Mouse (Mus musculus) megakaryocyte-erythroid progenitor cell, adult 5-6 weeks (primary cell): ENCODE results near the gene Ppp1r3g. TPM values are rescaled to one million over a fixed set of nuclear protein-coding genes. Genes with fewer than 3 reads are reported as not detected.

Experiments used
- ATAC-seq: replicated peaks from 2 replicates; pipeline ENCODE4 v1.8.0; 2016; ENCODE audit warnings: mild to moderate bottlenecking, inconsistent platforms; ENCODE audit not compliant: severe bottlenecking, poor library complexity, low FRiP score, low TSS enrichment
- total RNA-seq, 2 experiments: library from RNA; stranded (forward) in 1 of 2; stranded (reverse) in 1 of 2; fragments of 200-1000, 215-1000 nt in 1 of 2; fragments of >200 nt in 1 of 2; fragmentation: Nextera tagmentation in 1 of 2; gene quantifications; 2 replicates each; pipeline ENCODE4 v1.2.3; 2014 to 2017

Ppp1r3g gene
- total RNA-seq (2014; fragmentation: Nextera tagmentation) (not detected in 2 replicates), total RNA-seq (2017) (not detected in 2 replicates)

DNA sequence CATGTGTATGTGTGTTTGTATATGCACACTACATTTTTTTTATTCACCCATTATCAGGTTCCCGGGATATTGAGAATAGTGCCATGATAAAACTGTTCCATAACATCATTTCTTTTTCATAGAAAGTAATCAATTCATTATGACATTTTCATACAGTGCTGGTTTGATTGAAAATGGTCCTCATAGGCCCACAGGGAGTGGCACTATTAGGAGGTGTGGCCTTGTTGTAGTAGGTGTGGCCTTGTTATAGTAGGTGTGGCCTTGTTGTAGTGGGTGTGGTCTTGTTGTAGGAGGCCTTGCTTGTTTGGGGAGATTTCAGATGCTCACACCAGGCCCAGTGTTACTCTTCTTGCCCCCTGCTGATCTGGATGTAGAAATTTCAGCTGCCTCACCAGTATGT lies at the start of gene Ppp1r3g:
Gene Ppp1r3g (plus strand): TSS at position 301 of the 400 bp plus-strand sequence.
- ATAC-seq: no peak

DNA sequence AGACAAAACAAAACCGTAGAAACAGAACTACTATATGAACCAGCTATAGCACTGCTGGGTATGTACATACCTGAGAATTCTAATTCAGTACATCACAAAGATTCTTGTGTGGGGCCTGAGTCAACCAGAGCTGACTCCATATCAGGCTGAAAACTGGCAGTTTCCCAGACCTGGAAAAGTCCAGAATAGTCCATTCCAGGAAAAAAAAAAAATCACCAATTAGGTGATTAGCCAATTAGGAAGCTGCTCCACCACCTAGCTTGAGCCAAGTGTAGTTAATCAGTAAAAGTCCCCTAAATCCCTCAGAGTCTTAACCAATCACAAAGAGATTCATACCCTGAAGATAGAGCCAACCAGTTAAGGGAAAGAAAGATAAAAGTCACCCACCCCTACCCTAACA lies 47.2 kb upstream of the Ppp1r3g start:
- no peak for ATAC-seq

DNA sequence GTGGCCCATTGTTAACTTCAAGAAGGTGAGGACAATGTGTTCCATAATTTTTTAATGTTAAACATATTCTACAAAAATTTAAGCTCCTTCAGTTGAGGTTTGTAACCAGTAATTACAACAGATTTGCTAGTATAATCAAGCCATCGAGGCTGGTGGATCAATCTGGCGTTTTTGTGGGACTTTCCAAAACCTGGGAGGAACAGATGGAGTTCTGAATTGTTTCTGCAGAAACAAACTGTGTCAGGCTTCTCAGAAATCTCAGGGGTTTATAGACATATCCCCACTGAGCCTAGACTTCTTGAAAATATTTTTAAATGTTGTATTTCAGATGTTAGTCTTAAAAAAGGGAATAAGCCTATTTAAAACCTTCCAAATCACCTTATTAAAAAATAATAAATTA lies 20.6 kb upstream of the Ppp1r3g start:
- no peak for ATAC-seq

DNA sequence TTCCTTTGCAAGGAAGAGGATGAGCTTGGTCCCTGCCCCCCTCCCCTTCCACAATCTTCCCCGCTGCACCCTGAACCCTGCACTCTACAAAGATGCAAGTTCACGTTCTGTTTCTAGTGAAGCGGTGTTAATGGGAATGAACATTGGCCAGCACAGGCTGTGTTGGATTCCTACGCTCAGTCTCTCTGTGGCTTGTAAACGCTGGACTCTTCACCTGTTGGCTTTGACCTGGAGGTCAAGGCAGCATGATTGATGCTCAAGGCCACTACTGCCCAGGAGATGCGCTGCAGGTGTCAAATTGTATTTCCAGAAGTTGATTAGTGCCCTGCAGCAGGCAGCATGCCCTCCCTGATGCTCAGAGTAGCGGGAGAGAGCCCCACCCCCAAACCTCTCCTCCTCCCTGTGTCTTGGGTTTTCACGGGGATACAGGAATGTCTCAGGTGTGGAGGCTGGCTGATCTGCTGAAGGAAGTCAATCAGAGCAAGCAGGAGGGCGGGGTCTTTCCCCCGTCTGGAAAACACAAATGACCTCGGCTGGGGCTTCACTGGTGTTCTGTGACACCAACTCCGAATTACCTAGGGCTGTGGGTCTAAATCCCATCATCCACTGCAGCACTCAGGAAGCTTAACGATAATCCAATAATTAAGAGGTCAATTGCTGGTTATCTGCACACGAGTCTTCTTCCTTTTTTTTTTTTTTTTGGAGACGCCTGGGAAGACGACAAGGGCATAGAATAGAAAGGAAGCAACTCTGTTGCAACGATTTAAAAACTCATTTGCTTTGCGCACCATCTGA lies 18.6 kb upstream of the Ppp1r3g start:
- ATAC-seq: no peak

DNA sequence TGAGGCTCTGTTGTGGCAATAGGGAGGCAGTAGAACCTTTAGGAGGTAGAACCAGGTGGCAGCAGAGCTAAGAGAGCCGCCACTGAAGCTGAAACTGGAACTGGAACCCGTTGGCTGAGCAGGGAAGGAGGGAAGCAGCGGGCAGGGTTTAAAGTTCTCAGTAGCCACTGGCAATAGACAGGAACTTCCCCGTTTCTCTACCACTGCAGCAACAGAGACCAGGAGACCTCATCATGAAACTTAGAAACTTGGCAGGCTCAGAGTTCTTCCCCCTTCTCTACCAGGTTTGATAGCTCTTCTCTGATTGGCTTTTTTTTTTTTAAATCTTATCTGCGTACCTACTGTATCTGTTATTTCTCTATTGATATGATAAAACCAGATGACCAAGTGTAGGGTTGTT lies 17.7 kb upstream of the Ppp1r3g start:
- ATAC-seq: no peak

DNA sequence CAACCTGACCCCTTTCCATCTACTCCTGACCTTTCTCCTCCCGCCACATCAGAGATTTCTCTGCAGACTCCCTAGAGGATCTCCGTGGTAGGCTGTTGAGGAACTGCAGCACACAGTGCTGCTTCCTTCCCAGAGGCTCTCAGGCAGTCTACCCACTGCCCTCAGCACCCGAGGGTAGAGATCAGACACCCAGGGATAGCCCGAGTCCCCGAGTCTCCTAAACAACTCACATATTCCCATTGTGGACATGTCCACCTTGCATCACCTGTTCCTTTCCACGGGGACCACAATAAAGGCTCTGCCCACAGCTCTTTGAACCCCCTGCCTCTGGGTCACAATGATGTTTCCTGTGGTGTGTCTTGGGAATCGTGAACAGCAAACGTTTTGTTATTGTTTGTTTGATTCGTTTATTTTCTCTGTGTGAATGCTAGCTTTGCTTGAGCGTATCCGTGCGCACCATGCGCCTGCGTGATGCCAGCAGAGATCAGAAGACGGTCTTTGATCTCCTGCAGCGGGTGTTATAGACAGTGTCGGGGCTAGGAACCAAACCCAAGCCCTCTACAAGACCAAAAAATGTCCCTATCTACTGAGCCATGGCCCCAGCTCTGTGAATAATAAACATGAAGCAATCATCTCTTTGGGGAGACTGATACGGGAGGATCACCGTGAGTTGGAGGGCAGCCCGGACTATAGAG lies 11.8 kb upstream of the Ppp1r3g start:
- 0 out of 2 replicates have a peak, but pooled peaks have one; percentile 7 for ATAC-seq

DNA sequence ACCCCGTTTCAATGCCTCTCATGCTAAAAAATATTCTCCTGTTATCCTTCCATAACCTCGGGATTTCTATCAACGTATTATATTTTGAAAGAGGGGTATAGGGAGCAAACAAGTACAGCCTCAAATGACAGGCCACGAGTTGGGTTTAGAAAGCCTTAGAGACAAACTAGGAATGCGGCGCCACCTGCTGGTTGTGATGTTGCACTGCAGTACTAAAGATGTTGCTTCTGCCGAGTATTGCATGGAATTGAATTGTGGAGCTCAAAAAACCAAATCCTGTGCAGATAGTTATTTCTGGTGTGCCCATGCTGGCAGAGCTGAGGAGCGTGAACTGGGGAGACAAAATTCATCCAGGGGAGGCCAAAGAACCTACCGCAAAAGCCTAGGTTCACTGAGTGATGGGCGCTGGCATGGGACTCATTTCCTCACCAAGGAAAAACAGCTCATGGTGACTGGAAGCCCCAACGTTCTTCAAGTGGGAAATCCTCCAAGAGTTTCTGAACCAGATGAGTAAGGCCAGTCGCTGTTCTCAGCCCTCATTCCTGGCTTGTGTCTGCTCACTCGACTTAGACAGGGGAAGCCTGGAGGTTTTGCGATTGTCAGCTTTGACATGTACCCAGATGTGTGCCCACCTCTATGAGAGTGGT lies 11.2 kb upstream of the Ppp1r3g start:
- ATAC-seq: 0 out of 2 replicates have a peak, but pooled peaks have one; percentile 59

DNA sequence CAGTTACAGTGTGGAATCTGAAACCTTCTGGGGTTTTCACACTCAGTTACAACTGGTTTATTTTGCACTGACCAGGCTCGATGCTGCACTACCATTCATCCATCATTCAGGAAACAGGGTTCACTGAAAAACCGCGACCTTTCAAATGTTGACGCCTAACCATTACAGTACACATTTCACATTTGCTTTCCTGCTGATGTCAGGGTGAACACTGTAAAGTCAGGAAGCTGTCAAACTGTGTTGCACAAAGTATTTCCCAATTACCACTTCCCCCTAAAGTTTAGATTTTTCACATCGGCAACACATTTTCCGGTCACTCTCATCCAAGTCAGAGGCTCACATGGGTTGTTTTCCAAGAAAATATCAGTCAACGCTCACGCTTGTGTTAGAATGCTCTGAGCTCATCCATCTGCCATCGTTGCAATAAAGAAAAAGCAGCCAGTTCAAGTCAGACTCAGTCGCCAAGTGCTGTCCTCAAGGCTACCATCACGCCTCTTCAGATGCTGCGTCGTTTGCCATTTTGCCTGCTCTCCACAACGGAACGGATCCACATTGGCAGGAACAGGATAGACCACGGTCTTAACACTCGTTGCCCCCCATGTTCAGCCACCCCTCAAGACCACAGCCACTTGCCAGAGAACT lies 8.7 kb upstream of the Ppp1r3g start:
- no peak for ATAC-seq

DNA sequence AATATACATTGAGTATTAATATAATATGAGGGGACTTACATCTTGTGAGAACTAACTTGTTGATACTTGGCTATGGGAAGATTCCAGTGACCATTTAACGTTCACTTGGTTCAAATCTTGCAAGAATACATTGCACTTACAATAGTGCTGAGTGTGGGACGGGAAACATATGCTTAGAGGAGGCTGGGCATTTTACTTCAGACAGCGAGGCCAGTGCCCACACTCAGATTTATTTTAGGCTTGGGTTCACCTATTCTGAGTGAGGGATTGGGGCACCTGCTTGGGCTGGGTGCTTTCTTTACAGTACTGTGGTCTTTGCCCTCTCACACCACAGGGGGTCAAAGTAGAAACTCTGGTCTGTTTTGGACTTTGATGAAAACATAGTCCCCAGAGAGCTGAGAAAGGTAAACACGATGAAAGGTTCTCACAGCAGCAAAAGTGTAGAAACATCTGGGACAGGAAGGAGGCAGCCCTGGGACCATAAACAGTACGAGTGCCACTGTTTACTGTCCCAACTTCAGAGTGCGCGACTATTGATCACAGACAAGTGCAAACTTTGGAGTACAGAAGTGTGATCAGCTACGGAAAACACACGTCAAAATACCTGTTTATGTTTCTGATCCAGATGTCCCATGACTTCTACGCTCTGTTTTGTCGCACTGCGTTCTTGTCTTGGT lies 890 bp downstream of the Ppp1r3g start:
- ATAC-seq: no peak

DNA sequence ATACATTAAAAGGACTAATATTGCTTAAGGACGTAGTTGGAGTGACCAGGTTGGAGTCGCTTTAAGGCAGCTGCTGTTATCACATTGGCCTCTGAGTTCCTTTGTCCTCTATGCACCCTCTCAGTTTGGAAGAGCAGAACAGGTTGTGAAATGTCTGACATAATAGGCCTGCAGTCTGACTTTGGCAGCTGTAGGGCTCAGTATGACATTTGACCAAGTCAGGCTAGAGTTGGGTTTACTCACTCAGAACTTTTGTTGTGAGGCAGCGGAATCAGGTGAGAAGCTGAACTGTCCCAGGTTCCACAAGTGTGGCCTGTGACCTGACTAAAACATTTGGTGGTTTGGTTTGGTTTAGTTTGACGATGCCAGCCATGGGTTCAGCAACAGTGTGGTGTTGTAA lies 4.9 kb downstream of the Ppp1r3g start:
- no peak for ATAC-seq

DNA sequence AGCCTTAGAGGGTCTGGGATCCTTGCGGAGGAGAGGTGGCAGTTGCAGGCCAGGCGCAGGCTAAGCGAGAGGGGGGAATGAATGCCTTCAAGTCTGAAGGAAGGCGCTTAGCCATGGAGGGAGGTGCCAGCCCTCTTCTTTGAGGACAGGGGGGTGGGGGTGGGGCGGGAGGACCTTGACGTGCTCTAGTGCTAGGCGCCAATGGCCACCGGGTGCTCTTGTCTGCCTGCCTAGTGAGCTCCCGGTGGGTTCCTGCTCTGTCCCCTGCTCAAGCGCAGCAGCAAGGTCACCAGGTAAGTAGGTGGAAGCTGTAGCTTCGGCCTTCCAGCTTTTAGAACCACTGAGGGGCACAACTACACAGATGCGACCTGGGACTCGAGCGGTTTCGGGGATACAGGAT lies 9.1 kb downstream of the Ppp1r3g start:
- no peak for ATAC-seq

DNA sequence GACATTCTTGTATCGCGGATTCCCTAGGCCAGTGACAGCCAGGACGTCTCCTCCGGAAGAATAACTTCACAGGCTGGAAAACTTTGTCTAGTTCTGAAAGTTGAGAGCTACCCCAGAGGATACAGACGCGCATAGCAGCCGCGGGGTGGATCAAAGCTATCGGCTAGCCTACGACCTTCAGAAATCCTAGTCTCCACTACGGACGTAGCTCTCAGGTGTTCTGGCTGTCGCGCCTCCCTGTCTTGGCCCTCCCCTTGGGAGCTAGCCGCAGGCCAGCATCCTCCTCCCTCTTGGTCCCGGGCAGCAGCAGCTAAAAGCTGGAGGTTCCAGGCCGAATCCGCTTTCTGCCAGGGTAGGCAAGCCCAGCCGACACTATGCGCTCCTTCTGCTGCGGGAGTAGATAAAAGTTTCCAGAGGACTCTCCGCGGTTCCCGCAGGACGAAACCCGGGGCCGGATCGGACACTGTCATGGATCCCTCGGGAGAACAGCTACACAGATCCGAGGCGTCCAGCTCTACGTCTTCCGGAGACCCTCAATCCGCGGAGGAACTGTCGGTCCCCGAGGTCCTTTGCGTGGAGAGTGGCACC lies 9.6 kb downstream of the Ppp1r3g start:
- peak; percentile 49 for ATAC-seq

DNA sequence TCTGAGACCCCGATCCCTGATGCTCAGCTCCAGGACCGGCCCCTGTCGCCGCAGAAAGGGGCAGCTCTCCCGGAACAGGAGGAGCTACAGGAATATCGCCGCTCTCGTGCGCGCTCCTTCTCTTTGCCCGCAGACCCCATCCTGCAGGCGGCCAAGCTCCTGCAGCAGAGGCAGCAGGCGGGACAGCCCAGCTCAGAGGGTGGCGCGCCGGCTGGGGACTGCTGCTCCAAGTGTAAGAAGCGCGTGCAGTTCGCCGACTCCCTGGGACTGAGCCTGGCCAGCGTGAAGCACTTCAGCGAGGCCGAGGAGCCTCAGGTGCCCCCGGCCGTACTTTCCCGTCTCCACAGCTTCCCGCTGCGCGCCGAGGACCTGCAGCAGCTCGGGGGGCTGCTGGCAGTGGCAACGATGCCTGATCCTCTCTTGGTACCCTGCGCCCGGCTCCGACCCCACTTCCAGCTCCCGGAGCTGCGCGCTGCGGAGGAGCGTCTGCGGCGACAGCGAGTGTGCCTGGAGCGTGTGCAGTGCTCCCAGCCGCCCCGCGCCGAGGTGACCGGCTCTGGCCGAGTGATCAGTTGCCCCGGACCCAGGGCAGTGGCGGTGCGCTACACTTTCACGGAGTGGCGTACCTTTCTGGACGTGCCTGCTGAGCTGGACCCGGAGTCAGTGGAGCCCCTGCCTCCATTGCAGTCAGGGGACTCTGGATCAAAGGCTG lies 10.2 kb downstream of the Ppp1r3g start:
- peak; percentile 57 for ATAC-seq

DNA sequence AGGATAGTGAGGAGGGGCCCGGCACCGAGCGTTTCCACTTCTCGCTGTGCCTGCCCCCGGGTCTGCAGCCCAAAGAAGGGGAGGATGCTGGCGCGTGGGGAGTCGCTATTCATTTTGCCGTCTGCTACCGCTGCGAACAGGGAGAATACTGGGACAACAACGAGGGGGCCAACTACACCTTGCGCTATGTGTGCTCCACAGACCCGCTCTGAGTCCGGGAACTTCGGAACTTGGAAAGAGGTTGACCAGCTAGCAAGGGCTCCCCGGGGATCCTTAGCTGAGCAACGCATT lies 10.7 kb downstream of the Ppp1r3g start:
- ATAC-seq: no peak

DNA sequence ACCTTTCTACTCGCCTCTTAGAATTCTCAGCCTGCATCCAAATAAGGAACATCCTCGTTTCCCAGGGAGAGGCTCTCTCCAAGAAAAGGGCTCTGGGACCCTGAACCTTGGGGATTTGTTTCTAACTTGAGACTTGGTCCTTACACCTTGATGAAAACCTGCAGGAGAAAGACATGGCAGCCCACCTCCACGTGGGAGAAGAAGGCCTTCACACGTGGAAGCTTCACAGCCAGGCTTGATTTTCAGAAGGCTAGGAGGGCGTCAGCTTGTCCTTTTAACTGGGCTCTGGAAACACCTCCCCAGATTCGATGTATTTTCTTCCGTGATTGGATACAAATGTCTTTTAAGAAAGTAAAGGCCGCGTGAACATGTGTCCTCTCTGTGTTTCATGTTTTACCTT lies 11.2 kb downstream of the Ppp1r3g start:
- no peak for ATAC-seq

DNA sequence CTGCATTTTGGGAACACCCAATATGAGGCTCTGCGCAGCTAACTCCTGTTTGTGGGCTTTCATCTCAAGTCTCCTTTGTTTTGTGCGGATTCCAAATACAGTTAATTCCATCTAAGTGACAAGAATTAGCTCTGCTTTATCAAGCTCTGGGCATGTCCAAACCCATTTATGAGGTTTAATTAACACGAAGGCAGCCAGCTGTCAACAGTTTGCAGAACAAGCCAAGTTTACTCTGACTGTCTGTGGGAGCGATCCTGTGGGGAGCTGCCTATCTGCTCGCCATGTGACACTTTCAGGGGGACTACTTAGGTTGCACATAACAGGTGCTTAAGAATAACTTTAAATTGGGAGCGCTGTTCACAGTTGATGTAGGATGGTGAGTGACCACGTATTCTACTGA lies 18.3 kb downstream of the Ppp1r3g start:
- no peak for ATAC-seq

DNA sequence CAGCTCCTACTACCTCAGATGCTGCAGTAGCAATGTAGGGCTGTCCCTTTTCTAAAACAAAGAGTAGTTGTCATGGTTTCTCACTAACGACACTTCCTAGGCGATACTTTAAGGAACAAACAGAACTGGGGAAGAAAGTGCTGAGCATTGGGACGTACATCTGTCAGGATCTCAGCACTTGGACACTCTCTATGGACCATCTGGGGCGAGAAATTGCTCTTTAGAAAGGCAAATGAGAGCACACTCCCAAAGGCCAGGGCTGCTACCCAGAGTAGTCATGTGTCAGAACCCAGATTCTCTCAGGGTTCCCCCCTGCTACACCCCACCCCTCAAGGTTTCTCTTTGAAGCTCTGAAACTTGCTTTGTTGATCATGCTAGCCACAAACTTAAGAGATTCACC lies 21.8 kb downstream of the Ppp1r3g start:
- no peak for ATAC-seq

DNA sequence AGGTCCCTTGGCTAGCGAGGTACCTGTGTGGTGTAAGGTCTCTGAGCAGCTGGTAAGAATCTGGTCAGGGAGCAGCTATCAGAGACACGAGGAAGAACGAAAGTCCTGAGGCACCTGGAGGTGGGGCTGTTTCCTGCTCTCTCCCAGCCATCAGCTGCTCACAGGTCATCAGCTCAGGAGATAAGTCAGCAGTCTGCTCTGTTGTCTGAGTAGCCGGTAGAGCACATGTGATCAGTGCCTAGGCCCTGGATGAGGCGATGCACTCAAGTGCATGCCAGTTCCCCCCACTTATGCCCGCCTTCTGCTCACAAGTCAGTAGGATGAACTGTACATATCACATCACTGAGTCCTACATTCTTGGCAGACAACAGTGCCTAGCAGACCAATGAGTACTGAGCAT lies 24.3 kb downstream of the Ppp1r3g start:
- ATAC-seq: no peak

DNA sequence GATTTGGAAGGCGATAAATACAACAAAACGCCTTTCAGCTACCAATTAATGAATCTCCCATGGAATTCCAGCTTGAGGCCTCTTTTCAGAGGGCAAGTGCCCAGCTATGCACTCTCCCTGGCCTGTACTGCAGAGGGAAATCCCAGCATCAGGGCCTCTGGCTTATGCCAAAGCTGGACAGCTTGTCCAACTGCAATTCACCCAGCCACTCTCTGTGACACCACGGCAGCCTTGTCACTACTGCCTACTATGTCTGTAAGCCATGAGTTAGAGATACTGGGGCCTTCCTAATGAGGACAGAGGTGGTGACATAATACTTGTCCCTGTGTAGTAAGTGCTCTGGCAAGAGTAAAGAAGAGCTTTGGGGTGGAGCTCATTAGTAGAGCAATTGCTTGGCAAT lies 30.7 kb downstream of the Ppp1r3g start:
- no peak for ATAC-seq
